Mouse (Mus musculus): ENCODE measurements around the gene Cep97. TPM values are rescaled to one million over a fixed set of nuclear protein-coding genes. Genes with fewer than 3 reads are reported as not detected.
"Not testable (repeated sequence)": the region's sequence is repeated elsewhere in the genome, so short reads cannot be mapped to it uniquely, and the experiment has no call there.

Gene Cep97
- total RNA-seq, 1 experiment, result 12.5 TPM

DNA sequence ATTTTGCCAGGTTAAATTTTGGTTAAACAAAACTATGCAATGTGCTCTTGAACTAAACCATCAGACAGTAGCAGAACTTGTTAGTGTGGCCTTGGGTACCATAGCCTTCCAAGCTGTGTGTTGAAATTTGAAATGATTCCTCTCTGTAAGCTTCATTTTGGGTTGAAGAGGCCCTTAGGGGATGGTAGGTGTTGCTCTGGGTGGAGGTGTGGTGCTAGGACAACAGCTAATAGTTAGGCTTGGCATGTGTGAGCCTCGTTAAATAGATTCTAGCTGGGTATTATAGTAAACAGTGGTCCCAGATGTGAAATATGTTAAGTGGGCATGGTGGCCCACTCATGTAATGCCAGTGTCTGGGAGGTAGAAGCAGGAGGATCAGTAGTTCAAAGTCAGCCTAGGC is 32.6 kb upstream of the Cep97 start:
- in situ Hi-C loops (cut with MboI; ENCODE audit: low sequenced_read_pairs in 2 of 2, unreplicated experiment in 2 of 2), result no loop called here

DNA sequence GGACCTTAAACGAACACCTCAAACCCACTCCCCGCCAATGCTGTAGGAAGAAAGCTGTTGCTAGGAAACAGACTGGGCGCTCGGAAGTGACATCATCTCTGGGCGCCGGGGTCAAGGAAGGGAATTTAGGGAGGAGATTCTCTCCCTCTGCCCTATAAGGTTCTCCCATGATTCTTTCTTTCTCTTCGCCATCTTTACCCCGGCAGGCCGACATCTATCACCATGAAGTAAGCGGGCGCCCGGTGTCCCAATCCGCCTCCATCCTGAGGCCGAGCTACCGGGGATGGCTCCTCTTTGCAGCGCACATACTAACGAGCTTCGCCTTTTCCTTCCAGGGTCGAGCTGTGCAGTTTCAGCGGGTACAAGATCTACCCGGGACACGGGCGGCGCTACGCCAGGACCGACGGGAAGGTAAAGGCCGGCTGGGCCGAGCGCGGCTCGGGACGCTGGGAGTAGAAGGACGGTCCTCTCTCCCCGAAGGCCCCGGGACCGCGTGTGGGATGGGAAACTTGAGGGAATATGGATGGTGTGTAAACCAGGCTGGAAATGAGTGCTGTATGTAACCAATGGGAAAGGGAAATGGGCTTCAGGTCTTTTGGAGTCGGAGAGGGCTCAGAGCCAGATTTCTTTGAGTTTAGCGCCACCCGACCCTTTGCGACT is 31.7 kb upstream of the Cep97 start, which contains the start of gene Rpl24:
TSS of gene Rpl24 (plus strand) at position 64 of the 660 bp plus-strand sequence.
- peak; percentile 75; the same call in 1 of the 2 replicates for TF ChIP-seq HCFC1 (IDR thresholded peaks at IDR 0.05; ENCODE audit: borderline replicate concordance, insufficient read depth, low read length)
- no peak for TF ChIP-seq MAFK (IDR thresholded peaks at IDR 0.05; ENCODE audit: insufficient read depth, low read depth, low read length)
- peaks cover 0 to 2% of the 10 kb centered on the region in 2 experiments; a peak in 1 of 4 replicates for H3K4me1 ChIP-seq (ENCODE audit: control insufficient read depth in 2 of 2, insufficient read depth in 2 of 2, low read length in 2 of 2, poor library complexity in 1 of 2)

More for the DNA sequence above, 32.6 kb upstream of the Cep97 start:
- Histone ChIP-seq H3K27ac (ENCODE audit: insufficient read depth, low read depth, low read length, poor library complexity, severe bottlenecking) (no peak overlapping the region; the same call in 1 of the 2 replicates), H3K9ac (ENCODE audit: insufficient read depth, low read depth, low read length, poor library complexity, severe bottlenecking) (peak overlapping the region; percentile 100), H3K4me1 (ENCODE audit: control insufficient read depth in 2 of 2, insufficient read depth in 2 of 2, low read length in 2 of 2, poor library complexity in 1 of 2) (peaks cover 0 to 2% of the 10 kb centered on the region in 2 experiments; a peak in 1 of 4 replicates), H3K9me3 (ENCODE audit: control insufficient read depth, insufficient read depth, low read depth, low read length) (no peaks in the 10 kb centered on the region), H3K4me3 (ENCODE audit: insufficient read depth in 1 of 2, low read depth in 1 of 2, low read length in 2 of 2, poor library complexity in 1 of 2, severe bottlenecking in 1 of 2) (peak overlapping the region; percentile 96 to 99), H3K36me3 (ENCODE audit: control insufficient read depth, insufficient read depth, low read length, poor library complexity, severe bottlenecking) (peaks cover 39% of the 10 kb centered on the region)
- TF ChIP-seq HCFC1 (IDR thresholded peaks at IDR 0.05; ENCODE audit: borderline replicate concordance, insufficient read depth, low read length), result no peak
- no peak for TF ChIP-seq MAFK (IDR thresholded peaks at IDR 0.05; ENCODE audit: insufficient read depth, low read depth, low read length)
- TF ChIP-seq ZC3H11A (IDR thresholded peaks at IDR 0.05; ENCODE audit: borderline replicate concordance, low read depth, low read length), result no peak
- TF ChIP-seq ZNF384 (IDR thresholded peaks at IDR 0.05; ENCODE audit: low read depth, low read length), result no peak
- TF ChIP-seq CHD2 (IDR thresholded peaks at IDR 0.05; ENCODE audit: low read depth, low read length), result no peak
- no peak for DNase-seq (ENCODE audit: low read depth, low spot score)

DNA sequence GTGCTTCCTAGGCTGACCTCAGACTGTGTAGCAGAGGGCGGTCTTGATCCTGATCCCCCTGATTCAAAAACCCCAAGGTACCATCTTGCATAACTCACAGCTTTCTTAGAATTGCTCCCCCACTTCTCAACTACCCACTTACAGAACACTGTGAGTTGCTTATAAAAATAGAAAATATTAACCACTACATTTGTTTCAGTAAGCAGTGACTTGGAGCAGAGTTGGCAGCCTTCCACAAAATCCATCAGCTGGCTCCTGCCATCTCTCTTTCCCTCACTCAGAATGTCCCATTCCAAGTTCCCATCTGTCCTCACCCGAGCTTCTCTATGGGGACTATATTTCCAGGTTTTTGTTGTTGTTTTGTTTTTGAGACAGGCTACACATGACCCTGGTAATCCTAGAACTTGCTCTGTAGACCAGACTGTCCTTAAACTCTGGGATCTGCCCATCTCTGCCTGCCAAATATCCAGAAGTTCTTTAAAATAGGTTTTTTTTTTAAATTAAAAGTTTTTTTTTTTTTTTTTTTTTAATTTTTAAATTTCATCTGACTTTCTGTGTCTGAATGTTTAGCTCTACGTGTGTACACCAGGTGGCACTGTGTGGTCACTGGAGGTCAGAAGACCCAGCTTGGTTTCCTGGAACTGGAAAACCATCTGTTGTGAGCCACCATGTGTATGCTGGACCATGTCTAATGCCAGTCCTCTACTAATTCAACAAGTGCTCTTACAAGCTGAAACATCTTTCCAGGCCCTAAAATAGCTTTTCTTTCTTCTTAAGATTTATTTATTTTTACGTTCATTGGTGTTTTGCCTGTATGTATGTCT is 29.7 kb upstream of the Cep97 start:
- peaks cover 0 to 2% of the 10 kb centered on the region in 2 experiments; a peak in 1 of 4 replicates for H3K4me1 ChIP-seq (ENCODE audit: control insufficient read depth in 2 of 2, insufficient read depth in 2 of 2, low read length in 2 of 2, poor library complexity in 1 of 2)
- no peak for DNase-seq (ENCODE audit: low read depth, low spot score)
- no peak overlapping the region for H3K27ac ChIP-seq (ENCODE audit: insufficient read depth, low read depth, low read length, poor library complexity, severe bottlenecking)
- TF ChIP-seq ZNF384 (IDR thresholded peaks at IDR 0.05; ENCODE audit: low read depth, low read length) (peak; percentile 76), CHD2 (IDR thresholded peaks at IDR 0.05; ENCODE audit: low read depth, low read length) (no peak)
- no peak overlapping the region for H3K9ac ChIP-seq (ENCODE audit: insufficient read depth, low read depth, low read length, poor library complexity, severe bottlenecking)
- peaks cover 14% of the 10 kb centered on the region for H3K36me3 ChIP-seq (ENCODE audit: control insufficient read depth, insufficient read depth, low read length, poor library complexity, severe bottlenecking)
- no peaks in the 10 kb centered on the region for H3K9me3 ChIP-seq (ENCODE audit: control insufficient read depth, insufficient read depth, low read depth, low read length)
- in situ Hi-C loops (cut with MboI; ENCODE audit: low sequenced_read_pairs in 2 of 2, unreplicated experiment in 2 of 2), result no loop called here
- H3K4me3 ChIP-seq (ENCODE audit: insufficient read depth in 1 of 2, low read depth in 1 of 2, low read length in 2 of 2, poor library complexity in 1 of 2, severe bottlenecking in 1 of 2), result no peak overlapping the region

More for the DNA sequence above, 31.7 kb upstream of the Cep97 start, which contains the start of gene Rpl24:
- H3K36me3 ChIP-seq (ENCODE audit: control insufficient read depth, insufficient read depth, low read length, poor library complexity, severe bottlenecking), result peaks cover 32% of the 10 kb centered on the region
- peak; percentile 92 for DNase-seq (ENCODE audit: low read depth, low spot score)
- peak within 1 kb of the TSS; percentile 96 to 99 for H3K4me3 ChIP-seq (ENCODE audit: insufficient read depth in 1 of 2, low read depth in 1 of 2, low read length in 2 of 2, poor library complexity in 1 of 2, severe bottlenecking in 1 of 2)
- no peaks in the 10 kb centered on the region for H3K9me3 ChIP-seq (ENCODE audit: control insufficient read depth, insufficient read depth, low read depth, low read length)
- H3K9ac ChIP-seq (ENCODE audit: insufficient read depth, low read depth, low read length, poor library complexity, severe bottlenecking), result peak within 1 kb of the TSS; percentile 100
- peak within 1 kb of the TSS; percentile 84 for H3K27ac ChIP-seq (ENCODE audit: insufficient read depth, low read depth, low read length, poor library complexity, severe bottlenecking)
- in situ Hi-C loops (cut with MboI; ENCODE audit: low sequenced_read_pairs in 2 of 2, unreplicated experiment in 2 of 2), result no loop called here

DNA sequence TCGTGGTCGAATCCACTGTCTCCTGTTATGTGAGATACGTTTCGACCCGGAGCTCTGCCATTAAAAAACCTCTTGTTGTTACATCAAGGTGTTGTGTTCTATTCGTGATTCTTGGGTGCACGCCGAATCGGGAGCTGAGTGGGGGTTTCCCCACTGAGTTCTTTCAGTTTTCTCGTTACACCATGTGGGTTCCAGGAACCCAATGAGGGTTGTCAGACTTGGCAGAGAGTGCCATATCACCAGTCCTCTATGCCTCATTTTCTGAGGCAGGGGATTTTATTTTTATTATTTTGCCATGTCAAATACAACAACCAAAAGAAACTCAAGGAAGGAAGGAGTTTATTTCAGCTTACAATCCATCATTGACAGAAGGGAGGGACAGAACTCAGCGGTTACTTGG is 28.4 kb upstream of the Cep97 start:
- H3K9me3 ChIP-seq (ENCODE audit: control insufficient read depth, insufficient read depth, low read depth, low read length); H3K27ac ChIP-seq (ENCODE audit: insufficient read depth, low read depth, low read length, poor library complexity, severe bottlenecking); DNase-seq (ENCODE audit: low read depth, low spot score); H3K9ac ChIP-seq (ENCODE audit: insufficient read depth, low read depth, low read length, poor library complexity, severe bottlenecking); H3K4me3 ChIP-seq (ENCODE audit: insufficient read depth in 1 of 2, low read depth in 1 of 2, low read length in 2 of 2, poor library complexity in 1 of 2, severe bottlenecking in 1 of 2); in situ Hi-C loops (cut with MboI; ENCODE audit: low sequenced_read_pairs in 2 of 2, unreplicated experiment in 2 of 2); H3K4me1 ChIP-seq (ENCODE audit: control insufficient read depth in 2 of 2, insufficient read depth in 2 of 2, low read length in 2 of 2, poor library complexity in 1 of 2): not testable (repeated sequence)
- H3K36me3 ChIP-seq (ENCODE audit: control insufficient read depth, insufficient read depth, low read length, poor library complexity, severe bottlenecking), result peaks cover 11% of the 10 kb centered on the region

DNA sequence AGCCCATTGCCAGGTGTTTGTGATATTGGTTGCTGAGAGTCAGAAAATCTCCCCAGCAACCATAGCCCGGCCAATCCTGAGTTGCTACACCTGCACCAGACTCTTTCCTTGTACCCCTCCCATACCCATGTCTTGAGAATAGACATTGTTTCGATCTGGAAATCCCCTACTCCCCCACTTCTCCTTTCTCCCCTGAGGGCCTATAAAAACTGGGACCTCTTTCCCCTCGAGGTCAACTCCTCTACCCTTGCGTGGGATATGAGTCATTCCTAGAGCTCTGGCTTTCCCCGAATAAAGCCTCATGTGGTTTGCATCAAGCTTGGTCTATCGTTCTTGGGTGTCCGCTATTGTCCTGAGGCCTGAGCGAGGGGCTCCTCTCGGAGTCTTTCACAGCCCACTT is 19.5 kb upstream of the Cep97 start:
- in situ Hi-C loops (cut with MboI; ENCODE audit: low sequenced_read_pairs in 2 of 2, unreplicated experiment in 2 of 2); H3K4me1 ChIP-seq (ENCODE audit: control insufficient read depth in 2 of 2, insufficient read depth in 2 of 2, low read length in 2 of 2, poor library complexity in 1 of 2); H3K27ac ChIP-seq (ENCODE audit: insufficient read depth, low read depth, low read length, poor library complexity, severe bottlenecking); DNase-seq (ENCODE audit: low read depth, low spot score); H3K4me3 ChIP-seq (ENCODE audit: insufficient read depth in 1 of 2, low read depth in 1 of 2, low read length in 2 of 2, poor library complexity in 1 of 2, severe bottlenecking in 1 of 2); H3K9me3 ChIP-seq (ENCODE audit: control insufficient read depth, insufficient read depth, low read depth, low read length); H3K9ac ChIP-seq (ENCODE audit: insufficient read depth, low read depth, low read length, poor library complexity, severe bottlenecking); H3K36me3 ChIP-seq (ENCODE audit: control insufficient read depth, insufficient read depth, low read length, poor library complexity, severe bottlenecking): not testable (repeated sequence)

All from ES-E14 (cell line).